Mouse (Mus musculus) right cerebral cortex, adult 18-20 months (tissue): ENCODE results near the gene Nmrk2.
"Not testable (repeated sequence)": the region's sequence is repeated elsewhere in the genome, so short reads cannot be mapped to it uniquely, and the experiment has no call there.

Experiments
- DNase-seq: peaks from one replicate; pipeline ENCODE4 v3.0.0; 2022; ENCODE audit warnings: mixed read lengths

Nmrk2 gene

GRCm38 (mm10) chr10:81182336-81183333 is 19.2 kb downstream of the Nmrk2 start, which contains the start of gene Dapk3:
TSS of gene Dapk3 (plus strand) at chr10:81183005.
- peak; percentile 99 for DNase-seq

- DNase-seq = not testable (repeated sequence)
These were observed 20.0 kb downstream of the Nmrk2 start for GRCm38 (mm10) chr10:81181860-81182259.

GRCm38 (mm10) chr10:81180946-81181345 is 20.9 kb downstream of the Nmrk2 start:
- no peak for DNase-seq

- no peak for DNase-seq
These were observed 22.2 kb downstream of the Nmrk2 start for GRCm38 (mm10) chr10:81179451-81180342.

DNA sequence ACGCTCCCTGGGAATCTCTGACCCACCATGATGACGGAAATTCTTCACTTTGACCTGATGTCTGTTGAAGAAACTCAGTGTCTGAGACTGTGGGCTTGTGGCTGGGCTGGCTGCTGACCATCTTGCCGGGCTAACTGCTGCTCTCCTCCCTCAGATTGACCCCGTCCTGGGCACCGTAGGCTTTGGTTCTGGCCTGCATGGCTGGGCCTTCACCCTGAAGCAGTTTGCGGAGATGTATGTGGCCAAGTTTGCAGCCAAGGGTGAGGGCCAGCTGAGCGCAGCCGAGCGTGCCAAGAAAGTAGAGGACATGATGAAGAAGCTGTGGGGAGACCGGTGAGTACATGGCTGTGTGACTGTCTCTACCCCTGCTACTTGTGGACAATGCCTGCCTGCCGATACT is 22.9 kb downstream of the Nmrk2 start:
- no peak for DNase-seq

DNA sequence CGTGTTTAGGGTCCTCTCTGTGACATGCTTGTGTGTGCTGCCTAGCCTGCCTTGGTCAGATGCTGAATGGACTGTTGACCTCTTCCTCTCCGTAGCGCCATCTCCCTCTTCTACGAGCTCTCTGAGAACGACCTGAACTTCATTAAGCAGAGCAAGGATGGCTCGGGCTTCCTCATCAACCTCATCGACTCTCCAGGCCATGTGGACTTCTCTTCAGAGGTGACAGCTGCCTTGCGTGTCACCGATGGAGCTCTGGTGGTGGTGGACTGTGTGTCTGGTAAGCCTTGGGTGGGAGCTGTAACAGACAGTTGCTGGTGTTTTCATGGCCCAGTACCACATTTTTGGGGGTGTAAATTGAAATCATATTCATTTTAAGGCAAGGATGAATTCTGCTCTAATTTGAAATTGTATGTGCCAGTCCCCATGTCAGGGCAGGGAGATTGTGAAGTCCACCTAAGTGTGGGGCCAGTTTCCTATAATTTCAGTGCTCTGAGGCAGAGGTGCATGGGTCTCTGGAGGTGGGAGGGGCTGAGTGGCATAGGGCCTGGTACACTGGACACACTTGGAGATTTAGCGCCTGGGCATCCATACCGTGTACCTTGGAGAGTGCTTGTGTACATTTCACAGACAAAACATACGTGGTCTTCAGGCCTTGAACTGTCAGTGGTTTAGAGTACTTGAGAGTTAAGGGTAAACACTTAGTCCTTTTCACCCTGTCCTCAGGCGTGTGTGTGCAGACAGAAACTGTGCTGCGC is 23.7 kb downstream of the Nmrk2 start:
- DNase-seq = no peak

DNA sequence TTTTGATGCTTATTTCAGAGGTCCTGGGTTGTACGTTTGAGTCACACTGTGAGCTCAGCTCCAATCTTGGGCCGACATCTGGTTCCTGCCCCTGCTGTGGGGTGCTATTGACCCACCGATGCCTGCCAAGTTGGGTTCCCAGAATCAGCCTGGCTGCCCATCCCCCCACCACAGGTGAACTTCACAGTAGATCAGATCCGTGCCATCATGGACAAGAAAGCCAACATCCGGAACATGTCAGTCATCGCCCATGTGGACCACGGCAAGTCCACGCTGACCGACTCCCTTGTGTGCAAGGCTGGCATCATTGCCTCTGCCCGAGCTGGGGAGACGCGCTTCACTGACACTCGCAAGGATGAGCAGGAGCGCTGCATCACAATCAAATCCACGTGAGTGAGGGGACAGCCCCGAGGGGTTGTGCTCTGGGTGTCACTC is 24.3 kb downstream of the Nmrk2 start:
- no peak for DNase-seq

GRCm38 (mm10) chr10:81176466-81177271 is 25.2 kb downstream of the Nmrk2 start, which contains the start of gene Eef2:
TSS of gene Eef2 (plus strand) at chr10:81176631.
- DNase-seq = peak; percentile 98

GRCm38 (mm10) chr10:81175936-81176465 is 25.9 kb downstream of the Nmrk2 start:
- DNase-seq = no peak

DNA sequence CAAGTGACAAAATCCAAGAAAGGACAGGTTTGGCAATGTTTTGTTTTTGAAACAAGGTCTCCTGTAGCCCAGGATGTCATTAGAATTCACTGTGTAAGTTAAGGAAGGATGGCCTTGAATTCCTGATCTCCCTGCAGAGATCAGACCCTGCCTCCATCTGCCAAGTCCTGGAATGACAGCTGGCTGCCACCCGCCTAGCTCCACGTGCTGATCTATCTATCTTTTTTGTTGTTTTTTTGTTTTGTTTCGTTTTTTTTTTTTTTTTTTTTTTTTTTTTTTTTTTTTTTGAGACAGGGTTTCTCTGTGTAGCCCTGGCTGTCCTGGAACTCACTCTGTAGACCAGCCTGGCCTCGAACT is 26.5 kb downstream of the Nmrk2 start:
- DNase-seq = not testable (repeated sequence)

DNA sequence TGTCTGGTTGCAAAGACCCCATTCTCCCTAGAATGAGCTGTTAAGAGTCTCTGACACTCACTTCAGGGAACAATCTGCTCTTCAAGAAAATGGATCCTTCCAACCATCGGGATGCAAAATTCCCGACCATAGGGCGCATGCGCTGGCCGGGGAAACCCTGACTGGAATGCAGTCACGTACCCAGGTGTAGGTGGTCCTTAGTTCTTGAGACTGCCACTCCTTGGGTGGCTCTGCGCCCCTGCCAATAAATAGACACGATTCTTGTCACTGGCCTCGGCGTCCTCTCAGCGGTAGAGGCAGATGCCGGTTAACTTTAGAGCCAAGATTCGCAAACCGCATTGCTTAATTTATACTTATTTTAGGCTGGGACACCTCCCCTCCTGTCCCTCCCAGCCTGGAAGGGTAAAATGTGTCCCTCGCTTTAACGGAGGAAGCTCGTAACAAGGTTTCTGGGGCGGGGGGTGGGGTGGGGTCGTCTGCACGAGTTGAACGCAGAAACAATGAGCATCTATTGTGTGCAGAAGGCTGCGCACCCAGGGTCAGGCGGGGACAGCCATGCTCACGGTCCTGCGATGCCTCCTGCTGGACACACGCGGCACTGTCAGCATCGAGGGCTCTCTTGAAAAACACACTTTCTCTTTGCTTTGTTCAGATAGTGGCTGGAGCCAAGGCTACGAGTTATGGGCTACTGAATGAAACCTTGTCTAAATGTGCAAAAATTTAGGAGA is 27.1 kb downstream of the Nmrk2 start:
- peak; percentile 86 for DNase-seq

DNA sequence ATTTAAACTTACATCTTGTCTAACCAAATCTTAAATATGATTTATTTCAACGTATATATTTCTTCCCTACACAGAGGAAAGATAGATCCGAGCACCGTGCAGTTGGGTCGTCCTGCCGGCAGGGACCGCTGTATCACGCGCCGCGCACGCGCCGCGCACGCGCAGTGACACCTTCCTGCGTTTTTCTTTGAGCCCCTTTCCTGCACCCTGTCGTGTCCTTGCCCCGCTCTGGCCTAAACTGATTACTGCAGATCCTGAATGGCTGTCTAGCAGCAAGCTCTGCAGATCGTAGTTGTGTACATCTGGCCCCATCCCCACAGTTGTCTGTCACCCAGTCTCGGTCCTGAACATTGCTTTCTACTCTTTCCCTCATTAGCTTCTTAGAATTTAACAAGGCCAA is 28.7 kb downstream of the Nmrk2 start:
- peak; percentile 87 for DNase-seq

DNA sequence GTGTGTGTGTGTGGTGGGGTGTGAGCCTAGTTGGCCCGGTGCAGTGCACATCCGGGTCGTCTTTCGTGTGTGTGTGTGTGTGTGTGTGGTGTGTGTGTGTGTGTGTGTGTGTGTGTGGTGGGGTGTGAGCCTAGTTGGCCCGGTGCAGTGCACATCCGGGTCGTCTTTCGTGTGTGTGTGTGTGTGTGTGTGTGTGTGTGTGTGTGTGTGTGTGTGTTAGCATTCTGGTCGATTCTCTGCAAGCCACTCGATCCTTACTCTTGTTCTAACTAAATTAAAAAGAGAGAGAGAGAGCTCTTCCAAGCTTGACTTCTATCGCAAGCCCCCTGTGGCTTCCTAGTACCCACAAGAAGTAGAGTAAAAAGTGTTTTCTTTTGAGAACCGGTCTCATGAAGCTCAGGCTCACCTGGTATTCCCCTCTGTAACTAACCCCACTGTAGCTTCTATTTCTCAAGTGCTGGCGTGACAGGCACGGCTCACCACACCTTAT is 32.4 kb downstream of the Nmrk2 start:
- not testable (repeated sequence) for DNase-seq

DNA sequence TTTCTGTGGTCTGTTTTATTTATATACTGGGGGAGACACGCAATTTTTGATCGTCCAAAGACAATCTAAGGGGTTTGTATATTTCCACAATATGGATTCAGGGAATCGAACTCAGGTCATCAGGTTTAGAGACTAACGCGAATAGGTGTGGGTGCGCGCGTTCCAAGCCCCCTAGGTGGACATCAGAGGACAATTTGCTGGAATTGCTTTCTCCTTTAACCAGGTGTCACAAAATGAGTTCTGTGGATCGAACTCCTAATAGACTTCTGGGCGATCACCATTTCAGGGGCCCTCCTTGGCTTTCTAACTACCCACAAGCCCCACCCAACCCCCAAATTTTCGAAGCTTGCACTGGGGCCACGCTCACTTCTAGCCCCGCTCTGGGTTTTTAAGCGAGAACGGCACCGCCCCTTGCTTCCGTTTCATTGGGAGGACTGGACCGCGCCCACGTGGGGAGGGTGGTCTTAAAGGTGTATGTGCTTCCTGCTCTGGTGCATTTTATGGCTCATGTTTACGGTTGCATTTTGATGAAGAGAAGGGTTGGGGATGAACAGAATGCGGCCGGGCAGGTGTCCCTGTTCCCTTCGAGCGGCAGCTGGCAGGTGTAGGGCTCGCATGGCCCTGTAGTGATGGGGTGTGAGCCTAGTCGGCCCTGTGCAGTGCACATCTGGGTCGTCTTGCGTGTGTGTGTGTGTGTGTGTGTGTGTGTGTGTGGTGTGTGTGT is 33.2 kb downstream of the Nmrk2 start:
- DNase-seq = peak; percentile 82

- no peak for DNase-seq
These were observed 33.8 kb downstream of the Nmrk2 start for GRCm38 (mm10) chr10:81168087-81168431.

- peak; percentile 100 for DNase-seq
These were observed 34.4 kb downstream of the Nmrk2 start, which contains the start of gene Pias4 for GRCm38 (mm10) chr10:81167200-81168086. TSS of gene Pias4 (minus strand) at chr10:81167923.

GRCm38 (mm10) chr10:81165118-81165517 is 36.7 kb downstream of the Nmrk2 start:
- DNase-seq = no peak

DNA sequence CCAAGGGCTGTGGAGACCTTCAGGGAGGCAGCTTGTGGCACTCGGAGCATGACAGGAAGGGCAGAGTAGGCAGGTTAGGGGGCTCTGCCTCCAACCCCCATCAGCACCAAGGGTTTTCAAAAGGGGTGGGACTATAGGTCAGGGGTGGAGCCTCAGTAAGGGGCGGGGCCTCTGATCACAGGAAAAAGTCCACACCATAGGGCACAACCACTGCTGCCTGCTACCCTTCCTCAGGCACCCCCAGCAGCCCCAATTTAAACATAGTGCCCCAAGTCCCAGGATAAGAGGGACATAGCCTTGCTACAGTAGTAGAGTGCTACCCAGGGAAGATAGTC is 39.6 kb downstream of the Nmrk2 start:
- no peak for DNase-seq
